Mouse (Mus musculus) forebrain, postnatal 0 days (tissue): ENCODE results near the gene Lrp2. TPM values are rescaled to one million over a fixed set of nuclear protein-coding genes. Genes with fewer than 3 reads are reported as not detected.

Experiments
- ATAC-seq: fragments of 200-750 bp; cut with Nextera tagmentation; 2 replicates; pipeline ENCODE4 v1.8.0; 2017; ENCODE audit warnings: mild to moderate bottlenecking, moderate library complexity
- DNase-seq: peaks from one replicate; pipeline ENCODE4 v3.0.0-alpha.2; 2015
- H3K27ac ChIP-seq: fragments of 300-500 bp; sonication (generic); 2 replicates; pipeline ENCODE4 v1.5.1; 2014; ENCODE audit warnings: low read depth, mild to moderate bottlenecking, antibody characterized with exemption, low read length, moderate library complexity, mixed read lengths
- H3K27me3 ChIP-seq: fragments of 300-500 bp; sonication (generic); 2 replicates; pipeline ENCODE4 v1.6.1; 2014; ENCODE audit warnings: mild to moderate bottlenecking, low read length, mixed read lengths; ENCODE audit not compliant: insufficient read depth
- H3K36me3 ChIP-seq: fragments of 300-500 bp; sonication (generic); 2 replicates; pipeline ENCODE4 v1.6.1; 2014; ENCODE audit warnings: mild to moderate bottlenecking, moderate library complexity; ENCODE audit not compliant: insufficient read depth
- H3K4me1 ChIP-seq: fragments of 300-500 bp; sonication (generic); 2 replicates; pipeline ENCODE4 v1.6.1; 2014; ENCODE audit warnings: antibody characterized with exemption; ENCODE audit not compliant: insufficient read depth
- H3K4me2 ChIP-seq: fragments of 300-500 bp; sonication (generic); 2 replicates; pipeline ENCODE4 v1.6.1; 2014; ENCODE audit warnings: low read depth, mild to moderate bottlenecking, moderate library complexity
- H3K4me3 ChIP-seq: fragments of 300-500 bp; sonication (generic); 2 replicates; pipeline ENCODE4 v1.5.1; 2014; ENCODE audit warnings: low read depth, low read length, mixed read lengths
- H3K9ac ChIP-seq: fragments of 300-500 bp; sonication (generic); 2 replicates; pipeline ENCODE4 v1.6.1; 2014; ENCODE audit warnings: mild to moderate bottlenecking
- H3K9me3 ChIP-seq: fragments of 300-500 bp; sonication (generic); 2 replicates; pipeline ENCODE4 v1.6.1; 2016; ENCODE audit warnings: low read length
- CTCF ChIP-seq: sonication (generic); IDR thresholded peaks from 2 replicates; pipeline ENCODE4 v1.5.1; 2016; ENCODE audit warnings: antibody characterized with exemption, control low read depth, low read depth
- WGBS: fragments of 180-500 bp; shearing (Covaris S2); extraction: QIAGEN DNeasy Blood & Tissue Kit; methylation state at CpG from one replicate; pipeline ENCODE4 v1.1.7; 2014; 5-methylcytosine and 5-hydroxymethylcytosine counted together
- polyA plus RNA-seq: library from polyadenylated mRNA; unstranded; fragments of >200 nt; fragmentation: Nextera tagmentation; extraction: Ambion mirVana; gene quantifications from 2 replicates; pipeline ENCODE4 v1.2.1, GENCODE M21; 2015
- total RNA-seq: library from RNA; depleted of rRNA; stranded (reverse); fragments of >200 nt; gene quantifications from 2 replicates; pipeline ENCODE4 v1.2.3, GENCODE M21; 2014

Lrp2 gene
- total and polyA plus RNA-seq, 2 experiments from 2014 or later, result 0.15 to 1.3 TPM

DNA sequence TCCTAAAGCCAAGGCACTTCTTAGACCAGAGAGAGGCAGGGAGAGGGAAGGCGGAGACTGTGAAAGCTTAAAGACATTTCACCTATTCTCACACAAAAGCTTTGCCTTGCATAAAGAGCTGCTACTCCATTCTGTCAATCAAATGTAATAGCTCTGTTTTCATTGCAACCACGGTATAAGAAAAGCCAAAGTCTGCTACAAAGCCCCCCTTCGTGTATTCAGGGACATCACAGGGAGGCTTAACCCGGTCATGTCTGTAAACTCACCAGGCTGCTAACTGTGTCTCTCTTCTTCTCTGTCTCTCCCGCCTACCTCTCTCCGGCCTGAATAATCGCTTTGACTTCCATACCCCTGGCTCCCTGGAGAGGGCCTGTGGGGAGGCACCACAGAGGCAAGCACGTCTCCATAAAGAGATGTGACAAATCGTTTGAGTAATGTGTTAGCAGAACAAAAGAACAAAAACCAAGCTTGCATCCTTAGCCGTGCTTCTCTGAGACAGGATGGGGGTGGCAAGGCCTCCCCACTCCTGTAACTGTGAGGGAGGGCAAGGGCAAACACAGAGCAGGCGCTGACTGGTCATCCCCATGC is 167.5 kb downstream of the Lrp2 start:
- ATAC-seq (peak; percentile 92), DNase-seq (peak; percentile 36)
- peak overlapping the region; percentile 8; the same call in 1 of the 2 replicates for H3K4me2 ChIP-seq
- no peaks in the 10 kb centered on the region for H3K36me3 ChIP-seq
- H3K9me3 ChIP-seq, result no peaks in the 10 kb centered on the region
- no peak overlapping the region for H3K9ac ChIP-seq
- peaks cover 8% of the 10 kb centered on the region; the same call in 1 of the 2 replicates for H3K4me1 ChIP-seq
- no peaks in the 10 kb centered on the region for H3K27me3 ChIP-seq
- H3K4me3 ChIP-seq, result no peak overlapping the region
- 4% methylated on average over 11 of the region's 11 CpGs for WGBS
- no peak for TF ChIP-seq CTCF
- H3K27ac ChIP-seq, result peak overlapping the region; percentile 74

DNA sequence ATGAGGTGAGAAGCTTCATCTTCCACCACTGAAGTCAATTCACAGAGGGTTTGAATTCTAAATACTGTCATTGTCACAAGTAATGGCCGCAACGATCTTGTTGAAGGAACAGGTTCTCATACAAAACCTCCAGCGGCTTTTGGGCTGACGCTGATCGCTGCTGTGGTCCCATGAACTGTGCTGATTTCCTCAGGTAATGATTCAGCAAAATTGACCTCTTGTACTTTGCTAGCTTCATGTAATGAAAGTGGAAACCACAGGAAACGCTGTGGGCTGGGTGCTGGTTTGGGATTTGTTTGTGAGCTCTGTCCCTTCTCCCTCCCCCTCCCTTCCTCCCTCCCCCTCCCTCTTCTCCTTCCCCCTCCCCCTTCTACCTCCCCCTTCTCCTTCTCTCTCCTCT is 170.8 kb downstream of the Lrp2 start:
- no peak overlapping the region for H3K4me3 ChIP-seq
- H3K36me3 ChIP-seq, result no peaks in the 10 kb centered on the region
- no peak for TF ChIP-seq CTCF
- H3K9ac ChIP-seq, result no peak overlapping the region
- H3K27me3 ChIP-seq, result no peaks in the 10 kb centered on the region
- peaks cover 8% of the 10 kb centered on the region; the same call in 1 of the 2 replicates for H3K4me1 ChIP-seq
- 88% methylated on average over 6 of the region's 6 CpGs for WGBS
- no peak for ATAC-seq
- H3K9me3 ChIP-seq, result no peaks in the 10 kb centered on the region
- H3K4me2 ChIP-seq, result no peak overlapping the region
- DNase-seq, result no peak
- no peak overlapping the region for H3K27ac ChIP-seq

DNA sequence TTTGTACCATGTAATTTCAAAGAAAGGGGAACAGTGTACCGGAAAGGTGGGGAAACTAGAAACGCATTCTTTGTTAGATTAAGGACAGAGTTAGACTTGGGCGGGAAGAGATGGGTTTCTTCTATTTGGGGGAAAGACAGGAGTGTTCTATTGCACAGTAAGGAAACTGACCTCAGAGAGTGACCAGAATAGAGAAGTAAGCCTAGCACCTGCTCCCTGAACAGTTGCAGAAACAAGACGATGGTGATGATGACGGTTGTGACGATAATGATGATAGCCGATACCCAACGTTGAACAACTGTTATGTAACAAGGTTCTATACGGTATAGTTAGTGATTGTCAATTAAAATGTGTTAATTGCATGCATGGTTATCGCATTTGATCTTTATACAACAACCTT is 171.3 kb downstream of the Lrp2 start:
- Histone ChIP-seq H3K4me1 (peaks cover 8% of the 10 kb centered on the region; the same call in 1 of the 2 replicates), H3K27ac (no peak overlapping the region), H3K9ac (no peak overlapping the region), H3K9me3 (no peaks in the 10 kb centered on the region), H3K27me3 (no peaks in the 10 kb centered on the region), H3K36me3 (no peaks in the 10 kb centered on the region), H3K4me2 (no peak overlapping the region), H3K4me3 (no peak overlapping the region)
- no peak for ATAC-seq
- DNase-seq, result no peak
- WGBS, result 91% methylated on average over 10 of the region's 10 CpGs
- no peak for TF ChIP-seq CTCF

DNA sequence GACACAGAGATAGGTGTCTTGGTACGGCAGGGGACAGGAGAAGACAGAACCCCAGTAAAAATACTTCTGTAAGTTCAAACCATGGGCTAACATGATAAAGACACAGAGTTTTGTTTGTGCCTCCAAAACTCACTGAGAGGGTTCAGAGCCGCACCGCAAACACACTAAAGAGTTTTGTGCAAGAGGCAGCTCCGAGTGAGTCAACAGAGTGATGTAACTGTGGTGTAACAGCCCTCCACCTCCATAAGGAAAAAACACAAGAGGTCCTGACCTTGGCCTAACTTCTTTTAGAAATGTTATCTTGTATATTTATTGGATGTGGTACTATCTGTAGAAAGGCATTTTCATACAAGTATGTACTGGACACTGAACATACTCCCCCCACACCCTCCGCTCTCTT is 180.2 kb downstream of the Lrp2 start:
- ATAC-seq (no peak), DNase-seq (no peak)
- no peak overlapping the region for H3K4me2 ChIP-seq
- H3K4me3 ChIP-seq, result no peak overlapping the region
- H3K9ac ChIP-seq, result no peak overlapping the region
- H3K4me1 ChIP-seq, result no peaks in the 10 kb centered on the region
- H3K36me3 ChIP-seq, result no peaks in the 10 kb centered on the region
- H3K9me3 ChIP-seq, result no peaks in the 10 kb centered on the region
- 93% methylated on average over 5 of the region's 5 CpGs for WGBS
- no peaks in the 10 kb centered on the region for H3K27me3 ChIP-seq
- no peak for TF ChIP-seq CTCF
- no peak overlapping the region for H3K27ac ChIP-seq

DNA sequence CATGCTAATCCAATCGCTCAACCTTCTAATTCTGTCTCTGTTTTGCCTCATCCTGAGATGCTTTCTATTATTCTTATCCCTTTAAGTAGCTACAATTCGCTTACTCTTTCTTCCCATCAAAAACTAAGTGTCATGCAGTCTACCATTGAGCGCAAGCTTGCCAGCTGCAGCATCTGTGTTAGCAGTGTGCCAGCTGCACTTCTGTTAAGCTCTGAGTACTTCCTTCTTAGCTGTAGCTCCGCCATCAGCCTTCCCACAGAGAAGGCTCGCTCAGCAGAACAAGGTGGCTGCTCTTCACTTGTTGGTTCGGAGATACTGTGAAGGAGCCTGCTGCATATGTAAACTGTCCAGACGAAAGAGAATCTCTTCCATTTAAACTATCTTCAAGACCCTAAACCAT is 183.6 kb downstream of the Lrp2 start:
- H3K4me2 ChIP-seq, result no peak overlapping the region
- H3K9me3 ChIP-seq, result no peaks in the 10 kb centered on the region
- TF ChIP-seq CTCF, result no peak
- DNase-seq (peak; percentile 66), ATAC-seq (peak; percentile 78)
- no peaks in the 10 kb centered on the region for H3K4me1 ChIP-seq
- no peaks in the 10 kb centered on the region for H3K36me3 ChIP-seq
- no peaks in the 10 kb centered on the region for H3K27me3 ChIP-seq
- 75% methylated on average over 7 of the region's 7 CpGs for WGBS
- H3K4me3 ChIP-seq, result no peak overlapping the region
- no peak overlapping the region for H3K9ac ChIP-seq
- no peak overlapping the region for H3K27ac ChIP-seq

DNA sequence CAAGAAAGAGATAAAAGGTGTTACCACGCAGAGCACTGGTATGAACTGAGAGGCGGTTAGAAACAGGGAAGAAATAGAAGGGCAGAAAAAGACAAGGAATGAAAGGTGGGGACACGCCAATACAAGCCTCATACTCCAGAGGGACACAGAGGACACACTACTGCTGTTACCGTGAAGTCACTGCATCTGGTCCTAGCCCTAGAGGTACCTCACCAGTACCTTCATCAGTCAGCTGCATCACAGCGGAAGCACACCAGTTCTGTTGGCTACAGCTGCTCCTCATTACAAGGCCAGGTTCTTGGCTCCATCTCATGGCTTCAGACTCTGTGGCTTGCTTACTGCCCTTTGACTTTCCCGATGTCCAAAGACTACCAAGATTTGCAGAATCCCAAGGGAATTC is 184.0 kb downstream of the Lrp2 start:
- no peak for TF ChIP-seq CTCF
- no peak overlapping the region for H3K27ac ChIP-seq
- 88% methylated on average over 6 of the region's 6 CpGs for WGBS
- H3K4me1 ChIP-seq, result no peaks in the 10 kb centered on the region
- H3K4me3 ChIP-seq, result no peak overlapping the region
- DNase-seq, result no peak
- no peaks in the 10 kb centered on the region for H3K27me3 ChIP-seq
- no peak overlapping the region for H3K4me2 ChIP-seq
- H3K9ac ChIP-seq, result no peak overlapping the region
- no peaks in the 10 kb centered on the region for H3K36me3 ChIP-seq
- no peaks in the 10 kb centered on the region for H3K9me3 ChIP-seq
- ATAC-seq, result no peak

DNA sequence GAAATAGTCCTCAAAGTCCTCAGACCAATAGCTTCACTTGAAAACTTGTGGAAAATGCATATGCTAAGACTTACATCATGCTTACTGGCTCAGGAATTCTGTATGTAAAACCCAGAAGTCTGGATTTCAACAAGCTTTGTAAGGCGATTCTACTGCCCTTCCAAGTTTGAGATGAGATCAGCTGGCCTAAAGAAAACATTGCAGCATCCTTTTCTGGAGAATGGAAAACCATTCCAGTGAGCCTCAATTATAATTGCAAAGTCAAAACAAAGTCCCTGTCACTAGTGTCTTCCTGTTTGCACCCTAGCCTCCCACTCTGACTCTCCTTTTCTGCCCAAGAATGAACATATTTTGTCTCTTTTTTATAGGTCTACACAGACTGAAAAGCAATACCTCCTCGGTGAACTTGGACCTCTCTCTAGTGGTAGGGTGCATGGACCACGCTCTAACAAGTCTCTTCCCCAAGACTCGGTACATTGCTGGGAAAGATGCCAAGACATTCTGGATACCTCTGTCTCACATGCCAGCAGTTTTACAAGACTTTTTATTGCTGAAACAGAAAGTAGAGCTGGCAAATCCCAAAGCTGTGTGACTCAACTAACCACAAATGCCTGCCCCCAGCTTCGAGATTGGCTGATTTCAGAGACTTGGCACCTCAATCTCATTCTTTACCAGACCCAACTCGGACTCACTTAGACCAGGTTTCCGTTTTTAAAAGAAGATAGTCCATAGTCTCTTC is 184.8 kb downstream of the Lrp2 start:
- Histone ChIP-seq H3K27me3 (no peaks in the 10 kb centered on the region), H3K4me3 (no peak overlapping the region), H3K9ac (no peak overlapping the region), H3K9me3 (no peaks in the 10 kb centered on the region), H3K4me1 (no peaks in the 10 kb centered on the region), H3K36me3 (no peaks in the 10 kb centered on the region), H3K4me2 (no peak overlapping the region), H3K27ac (no peak overlapping the region)
- WGBS, result 63% methylated on average over 7 of the region's 7 CpGs
- no peak for ATAC-seq
- TF ChIP-seq CTCF, result no peak
- DNase-seq, result no peak
